Mouse (Mus musculus): ENCODE data around the gene Slc25a38.

Gene Slc25a38

DNA sequence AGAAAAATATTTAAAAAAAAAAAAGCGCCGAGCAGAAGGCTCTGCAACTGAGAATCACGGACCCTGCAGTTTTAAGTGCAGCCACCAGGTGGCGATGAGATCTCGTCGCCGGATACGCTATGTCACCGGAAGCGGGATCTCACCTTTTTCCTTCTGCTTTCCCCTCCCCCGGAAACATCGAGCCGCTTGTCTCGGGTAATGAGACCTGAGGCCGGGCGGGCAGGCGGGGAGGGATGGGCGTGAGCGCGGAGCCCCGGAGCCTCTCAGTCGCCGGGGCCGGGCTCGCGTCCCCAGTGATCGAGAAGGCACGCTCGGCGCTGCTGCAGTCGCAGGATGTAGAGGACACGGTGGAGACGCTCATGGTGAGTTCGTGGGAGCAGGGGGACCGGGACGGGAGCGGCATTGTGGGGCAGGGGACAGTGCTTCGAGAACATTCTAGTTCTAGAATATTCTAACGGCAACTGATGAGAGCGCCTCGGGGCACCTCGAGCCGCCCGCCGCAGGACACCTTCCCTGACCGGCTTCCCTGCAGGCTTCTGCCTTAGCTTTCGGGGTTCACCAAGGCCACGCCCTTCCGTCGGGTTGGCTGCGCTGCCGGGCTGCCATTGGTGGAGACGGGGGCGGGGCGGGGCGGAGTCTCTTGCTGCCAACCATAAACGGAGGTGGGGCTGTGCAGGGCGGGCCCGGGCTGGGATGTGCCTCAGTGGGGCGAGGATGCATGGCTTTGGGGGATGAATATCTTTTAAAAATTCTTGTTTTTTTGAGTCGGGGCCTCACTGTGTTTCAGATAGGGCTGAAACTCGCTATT lies at the start of gene Slc25a38:
Gene Slc25a38 (plus strand): TSS at position 164 of the 808 bp plus-strand sequence.
- DNase-seq = peak; percentile 96

DNA sequence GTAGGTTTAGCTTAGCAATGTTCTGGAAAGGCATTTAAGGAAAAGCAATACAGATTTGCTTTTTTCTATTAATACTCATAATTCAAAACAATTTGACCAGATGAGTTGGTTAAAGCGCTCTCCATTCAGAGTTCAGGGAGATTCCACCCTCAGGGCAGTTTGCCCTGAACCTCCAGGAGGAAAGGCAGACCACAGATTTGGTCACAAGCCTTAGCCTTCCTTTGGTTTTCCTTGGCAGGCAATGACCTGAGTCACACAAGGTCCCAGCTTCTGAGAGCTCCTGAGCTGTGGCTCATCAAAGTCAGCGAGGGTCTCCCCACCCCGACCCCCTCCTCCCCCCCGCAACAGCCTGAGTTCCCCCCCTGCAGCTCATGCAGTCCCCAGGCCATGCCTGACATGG lies 45.9 kb upstream of the Slc25a38 start:
- no peak for DNase-seq

DNA sequence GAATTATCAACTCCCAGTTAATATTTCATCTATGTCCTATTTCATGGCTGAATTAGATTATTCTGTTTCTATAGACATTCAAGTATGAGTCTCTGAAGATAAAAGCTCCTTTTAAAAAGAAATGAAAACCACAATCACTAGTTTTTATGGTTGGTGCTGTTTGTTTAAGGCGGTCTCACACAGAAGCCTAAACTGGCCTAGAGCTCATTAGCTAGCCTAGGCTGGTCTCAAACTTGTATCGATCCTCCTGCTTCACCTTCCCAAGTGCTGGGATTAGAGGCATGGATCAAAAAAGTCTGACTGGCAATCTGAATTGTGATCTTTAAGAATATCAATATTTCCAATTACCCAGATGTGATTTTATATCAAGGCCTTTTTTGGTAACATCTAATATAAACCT lies 42.6 kb upstream of the Slc25a38 start:
- no peak for DNase-seq

DNA sequence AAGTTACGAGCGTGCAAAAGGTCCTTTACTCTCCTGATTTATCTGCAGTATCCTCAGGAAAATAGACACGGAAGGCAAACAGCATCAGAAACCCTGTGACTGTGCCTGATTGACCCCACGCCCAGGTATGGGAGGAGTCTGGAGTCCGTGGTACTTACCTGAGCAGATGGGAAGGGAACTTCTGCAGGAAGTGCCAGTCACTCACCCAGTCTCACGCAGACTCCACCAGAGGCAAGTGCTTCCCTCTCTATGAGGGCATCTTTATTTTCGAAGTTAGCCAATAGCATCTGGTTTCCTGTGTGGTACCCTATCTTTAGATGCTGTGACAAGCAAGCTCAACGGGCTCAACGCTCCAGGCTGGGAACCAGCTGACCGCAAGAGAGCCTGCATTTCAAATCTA lies 42.1 kb upstream of the Slc25a38 start:
- no peak for DNase-seq

DNA sequence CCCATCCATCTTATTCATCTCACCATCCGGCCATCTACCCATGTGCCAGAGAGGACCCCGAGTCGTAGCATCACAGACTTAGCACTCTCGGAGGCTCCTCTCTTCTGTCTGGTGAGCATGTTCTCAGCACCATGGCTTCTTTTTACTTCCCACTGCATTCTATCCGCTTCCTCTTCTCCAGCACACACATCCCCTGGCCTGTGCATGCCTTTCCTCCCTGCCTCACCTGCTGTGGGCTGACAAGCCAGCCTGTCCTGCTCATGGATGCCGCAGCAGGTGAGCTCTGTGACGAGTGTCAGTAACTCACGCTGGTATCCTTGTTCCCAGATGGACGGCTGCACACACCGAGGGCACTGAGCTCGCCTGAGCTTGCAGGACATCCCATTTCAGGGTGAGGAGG lies 40.4 kb upstream of the Slc25a38 start, which contains the start of gene Cx3cr1:
Gene Cx3cr1 (minus strand): TSS at position 101 of the 400 bp plus-strand sequence.
- no peak for DNase-seq

DNA sequence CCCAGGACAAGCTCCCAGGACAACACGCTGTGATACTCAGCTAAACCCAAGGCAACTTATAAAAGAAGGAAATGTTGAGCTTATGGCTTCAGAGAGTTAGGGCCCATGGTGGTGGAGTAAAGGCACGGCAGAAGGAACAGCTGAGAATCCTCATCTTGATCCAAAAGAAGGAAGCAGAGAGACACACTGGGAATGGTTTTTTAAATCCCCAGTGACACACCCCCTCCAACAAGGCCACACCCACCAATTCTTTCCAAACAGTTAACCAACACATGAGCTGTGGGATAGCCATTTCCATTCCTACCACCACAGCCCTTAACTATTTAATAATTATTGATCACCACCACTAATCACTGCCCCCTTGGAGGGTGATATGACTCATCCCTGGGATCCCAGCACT lies 38.9 kb upstream of the Slc25a38 start:
- no peak for DNase-seq

DNA sequence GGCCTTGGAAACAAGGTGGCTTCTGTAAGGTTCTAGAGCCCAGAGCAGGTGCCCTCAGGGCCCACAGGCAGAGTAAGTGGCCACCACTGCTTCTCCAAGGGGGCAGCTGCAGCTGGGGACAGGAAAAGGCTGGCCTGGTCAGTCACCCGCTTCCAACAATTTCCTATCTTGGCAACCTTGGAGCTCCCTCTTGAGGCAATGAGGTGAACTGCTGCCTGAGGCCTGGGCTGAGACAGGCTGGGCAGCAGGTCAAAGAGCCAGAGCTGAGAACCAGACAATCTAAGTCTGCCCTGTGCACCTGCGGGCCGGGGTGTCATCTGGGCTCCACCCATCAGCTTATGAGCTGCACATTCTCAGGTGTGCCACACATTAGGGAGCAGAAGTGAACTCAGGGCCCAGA lies 37.0 kb upstream of the Slc25a38 start:
- DNase-seq = peak; percentile 72

DNA sequence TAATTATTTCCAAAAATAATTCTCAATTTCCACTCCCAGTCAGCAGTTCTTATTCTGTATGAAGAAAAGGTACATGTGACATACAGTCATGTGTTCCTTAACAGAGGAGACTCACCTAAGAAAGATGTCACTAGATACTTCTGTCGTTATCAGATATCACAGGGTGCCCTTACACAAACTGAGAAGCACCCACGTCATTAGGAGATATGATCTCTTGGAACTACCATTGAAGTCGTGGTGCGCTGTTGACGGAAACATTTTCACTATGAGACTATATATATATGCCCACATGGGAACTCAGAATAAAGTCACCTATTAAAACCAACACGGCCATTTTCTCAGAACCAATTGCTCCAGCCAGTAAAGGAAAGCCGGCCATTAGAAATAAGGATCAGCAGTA lies 35.7 kb upstream of the Slc25a38 start:
- no peak for DNase-seq

DNA sequence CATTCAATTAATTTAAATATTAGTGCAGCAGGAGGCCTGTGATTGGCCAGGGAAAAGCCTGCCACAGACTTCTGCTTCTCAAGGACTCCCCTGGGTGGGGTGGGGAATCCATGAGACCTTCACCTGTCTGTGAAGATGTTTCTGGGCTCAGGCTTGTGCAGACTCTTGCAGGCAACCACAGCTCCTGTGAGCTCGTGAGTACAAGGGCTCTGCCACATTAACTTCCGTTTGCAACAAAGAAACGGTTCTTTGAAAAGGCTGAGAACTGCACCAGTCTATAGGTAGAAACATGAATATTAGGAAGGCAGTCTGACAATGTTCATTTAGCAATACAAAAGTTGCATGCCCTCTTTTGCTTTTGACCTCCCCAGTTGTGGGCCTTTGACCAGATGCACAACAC lies 31.9 kb upstream of the Slc25a38 start:
- no peak for DNase-seq

DNA sequence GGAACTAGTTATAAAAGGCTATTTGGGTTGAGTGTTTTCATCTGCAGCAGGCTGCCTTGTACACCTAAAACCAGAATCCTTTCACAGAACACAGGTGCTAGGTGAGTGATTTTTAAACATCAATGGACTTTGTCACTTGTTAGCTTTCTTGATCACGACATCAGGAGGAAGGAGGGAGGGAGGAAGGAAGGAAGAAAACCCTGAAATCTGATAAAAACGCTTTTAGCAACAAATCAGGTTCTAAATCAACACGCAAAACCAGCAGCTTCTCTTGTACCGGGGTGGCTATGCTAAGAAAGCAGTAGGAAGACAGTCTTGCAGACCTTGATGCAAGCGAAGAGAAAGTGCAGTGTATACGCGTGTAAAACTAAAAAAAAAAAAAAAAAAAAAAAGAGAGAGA lies 30.3 kb upstream of the Slc25a38 start:
- no peak for DNase-seq

DNA sequence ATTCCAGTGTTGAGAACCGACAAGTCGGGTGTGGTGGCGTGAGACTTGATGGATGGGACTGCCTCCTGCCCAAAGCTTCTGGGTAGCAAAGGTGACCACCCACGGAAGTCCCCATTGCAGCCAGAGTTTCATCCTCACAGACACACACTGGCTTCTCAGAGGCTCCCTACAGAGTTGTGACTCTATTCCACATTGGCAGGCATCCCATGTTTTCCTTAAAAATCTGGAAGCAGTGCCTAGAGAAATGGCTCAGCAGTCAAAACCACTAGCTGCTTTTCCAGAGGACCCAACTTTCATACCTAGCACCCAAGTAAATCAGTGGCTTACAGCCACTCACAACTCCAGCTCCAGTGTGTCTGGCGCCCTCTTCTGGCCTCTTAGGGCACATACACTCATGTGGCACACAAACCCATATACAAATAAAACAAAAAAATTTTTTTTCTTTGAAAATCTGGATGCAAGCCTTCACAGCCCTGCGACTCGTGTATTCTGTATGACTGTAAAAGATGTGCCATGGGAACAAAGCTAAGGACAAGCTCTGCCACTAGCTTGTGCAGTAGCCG lies 29.5 kb upstream of the Slc25a38 start:
- DNase-seq = no peak

DNA sequence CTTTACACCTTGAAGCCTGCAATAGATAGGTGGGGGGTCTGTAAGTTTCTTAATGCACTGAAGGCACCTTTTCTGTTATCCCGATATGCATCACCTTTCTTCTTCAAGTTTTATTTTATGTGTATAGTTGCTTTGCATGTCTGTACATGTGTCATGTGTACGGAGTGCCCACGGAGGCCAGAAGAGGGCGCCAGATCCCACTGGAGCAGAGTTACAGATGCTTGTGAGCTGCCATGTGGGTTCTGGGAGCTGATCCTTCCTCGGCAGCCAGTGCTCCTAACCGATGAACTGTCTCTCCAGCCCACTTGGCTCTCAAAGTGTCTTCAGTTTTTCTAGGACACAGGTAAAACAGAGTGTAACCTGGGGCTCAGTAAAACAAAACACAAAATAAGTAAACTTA lies 28.9 kb upstream of the Slc25a38 start:
- DNase-seq = no peak

DNA sequence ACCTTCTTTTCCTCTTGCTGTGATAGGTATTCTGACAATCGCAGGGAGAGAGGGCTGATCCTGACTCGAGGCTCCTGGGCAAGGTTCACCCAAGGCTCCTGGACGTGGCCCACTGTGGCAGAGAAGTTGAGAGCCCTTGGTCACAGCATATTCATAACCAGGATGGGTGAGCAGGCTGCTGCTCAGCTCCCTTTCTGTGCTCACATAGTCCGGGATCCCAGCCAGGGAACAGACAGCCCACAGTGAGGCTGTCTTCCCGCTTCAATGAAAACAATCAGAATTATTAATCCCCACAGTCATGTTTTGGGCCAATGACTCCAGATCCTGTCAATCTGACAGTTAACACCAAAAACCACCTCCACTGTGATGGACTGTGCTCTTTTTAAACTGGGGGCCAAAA lies 28.2 kb upstream of the Slc25a38 start:
- DNase-seq = no peak

DNA sequence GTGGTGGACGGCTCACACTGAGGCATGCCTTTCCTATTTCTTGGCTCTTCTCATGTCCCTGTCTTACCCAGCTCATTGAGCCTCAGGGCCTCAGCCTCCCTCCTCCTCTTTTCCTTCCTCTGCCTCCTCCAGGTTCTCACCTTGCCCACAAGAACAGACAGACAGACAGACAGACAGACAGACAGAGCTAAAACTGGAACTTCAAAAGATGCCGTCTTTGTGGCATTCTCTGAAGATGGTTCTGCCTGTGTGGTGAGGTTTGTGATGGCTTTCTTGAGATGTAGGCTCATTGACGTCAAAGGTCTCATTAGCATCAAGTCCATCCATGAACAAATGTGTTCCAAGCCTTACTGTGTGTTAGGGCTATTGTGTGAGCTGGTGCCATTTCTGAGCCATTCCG lies 27.5 kb upstream of the Slc25a38 start:
- no peak for DNase-seq

DNA sequence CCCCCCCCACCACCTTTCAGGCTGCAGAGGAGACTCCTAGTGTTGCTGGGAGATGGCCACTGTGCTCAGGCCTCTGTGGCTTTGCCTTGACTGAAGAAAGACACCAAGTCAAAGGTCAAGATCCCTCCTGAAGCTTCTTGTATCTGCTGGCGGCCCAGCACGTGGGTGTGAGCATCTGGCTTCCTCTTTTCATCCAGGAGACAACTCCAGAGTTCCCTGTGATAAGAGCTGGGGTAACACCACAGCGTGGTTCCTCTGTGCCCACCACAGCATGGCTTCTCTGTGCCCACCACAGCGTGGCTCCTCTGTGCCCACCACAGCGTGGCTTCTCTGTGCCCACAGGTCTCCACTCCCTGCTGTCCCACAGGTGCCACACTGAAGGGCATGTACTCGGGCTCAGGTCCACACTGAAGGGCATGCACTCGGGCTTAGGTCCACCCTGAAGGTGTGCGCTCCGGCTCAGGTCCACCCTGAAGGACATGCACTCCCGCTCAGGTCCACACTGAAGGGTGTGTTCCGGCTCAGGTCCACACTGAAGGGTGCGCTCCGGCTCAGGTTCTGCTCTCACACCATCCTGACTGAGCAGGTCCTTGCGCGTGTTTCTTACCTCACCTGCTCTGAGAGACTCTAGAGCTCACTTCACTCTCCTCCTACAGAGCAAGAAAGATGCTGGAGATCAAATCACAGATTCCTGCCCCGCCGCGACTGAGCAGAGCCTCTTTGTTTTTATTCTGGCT lies 26.8 kb upstream of the Slc25a38 start:
- DNase-seq = no peak

DNA sequence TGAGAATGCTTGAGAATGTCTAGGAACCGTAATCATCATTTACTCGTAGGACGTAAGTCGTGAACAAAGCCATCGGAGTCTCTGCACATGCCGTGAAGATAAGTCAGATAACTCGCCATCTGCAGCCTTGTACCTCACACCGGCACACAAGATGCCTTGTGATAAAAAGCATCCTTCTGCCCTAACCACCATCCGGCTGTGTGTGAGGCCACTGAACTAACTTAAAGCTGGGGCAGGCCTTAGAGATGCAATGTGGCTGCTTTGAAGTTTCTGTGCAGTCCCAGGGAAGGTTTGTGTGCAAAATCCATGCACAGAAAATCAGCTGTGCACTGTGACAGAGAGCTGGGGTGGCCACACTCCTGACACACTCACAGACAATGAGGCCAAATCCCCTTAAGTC lies 25.8 kb upstream of the Slc25a38 start:
- DNase-seq = no peak

DNA sequence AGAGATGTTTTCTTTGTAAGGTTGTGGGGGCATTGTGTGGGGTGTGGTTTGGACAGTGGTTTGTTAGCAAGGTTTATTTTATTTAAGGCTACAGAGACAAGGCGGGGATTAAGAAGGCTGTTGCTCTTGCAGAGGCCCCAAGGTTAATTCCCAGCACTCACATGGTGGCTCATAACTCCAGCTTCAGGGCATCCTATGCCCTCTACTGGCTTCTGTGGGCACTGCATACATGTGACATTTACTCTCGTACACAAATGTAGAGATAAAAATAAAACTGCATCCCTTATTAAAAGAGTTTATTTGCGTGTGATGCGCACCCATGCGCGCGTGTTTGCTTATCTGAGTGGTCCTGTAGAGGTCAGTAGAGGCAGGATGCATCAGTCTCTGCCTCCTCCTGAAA lies 21.0 kb upstream of the Slc25a38 start:
- no peak for DNase-seq

DNA sequence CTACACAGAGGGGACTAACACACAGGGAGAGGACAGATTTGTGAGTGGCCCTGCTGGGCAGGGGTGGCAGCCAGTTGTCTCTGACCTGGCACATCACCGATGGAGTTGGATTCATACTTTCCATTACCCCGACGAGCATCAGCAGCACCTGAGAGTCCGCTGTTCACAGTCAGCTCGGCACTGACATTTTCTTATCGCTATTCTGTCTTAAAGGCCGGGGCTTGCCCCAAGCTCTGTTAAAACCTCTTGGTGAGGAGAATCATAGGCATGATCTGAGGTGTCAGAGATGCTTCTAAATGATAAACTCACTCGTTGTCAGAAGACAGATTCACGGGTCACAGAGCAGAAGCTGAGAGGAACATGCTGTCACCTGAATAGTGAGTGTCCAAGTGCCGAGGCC lies 19.1 kb upstream of the Slc25a38 start:
- no peak for DNase-seq

DNA sequence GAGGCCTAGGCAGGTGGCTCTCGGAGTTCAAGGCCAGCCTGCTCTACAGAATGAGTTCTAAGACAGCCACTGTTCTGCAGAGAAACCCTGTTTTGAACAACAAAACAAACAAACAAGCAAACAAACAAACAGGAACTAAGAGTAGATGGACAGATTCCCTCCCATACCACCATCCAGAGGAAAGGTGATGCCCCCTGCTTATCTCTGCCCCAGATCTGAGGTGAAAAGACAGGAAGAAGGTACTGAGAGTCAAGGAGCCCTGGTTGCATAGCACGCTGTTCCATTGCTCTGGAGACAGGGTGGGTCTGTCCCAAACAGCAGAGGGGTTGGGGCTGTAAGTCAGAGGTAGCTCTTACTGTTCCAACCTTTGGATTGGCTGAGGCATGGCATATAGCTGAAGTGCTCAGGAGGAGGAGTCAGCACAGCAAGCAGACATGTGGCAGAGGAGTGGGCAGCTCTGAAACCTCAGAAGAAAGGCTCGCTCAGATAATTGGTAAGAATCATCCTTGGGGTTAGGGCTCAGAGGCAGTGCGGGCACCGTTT lies 18.4 kb upstream of the Slc25a38 start, which contains the start of gene Ccr8:
Gene Ccr8 (plus strand): TSS at position 419 of the 543 bp plus-strand sequence.
- no peak for DNase-seq

DNA sequence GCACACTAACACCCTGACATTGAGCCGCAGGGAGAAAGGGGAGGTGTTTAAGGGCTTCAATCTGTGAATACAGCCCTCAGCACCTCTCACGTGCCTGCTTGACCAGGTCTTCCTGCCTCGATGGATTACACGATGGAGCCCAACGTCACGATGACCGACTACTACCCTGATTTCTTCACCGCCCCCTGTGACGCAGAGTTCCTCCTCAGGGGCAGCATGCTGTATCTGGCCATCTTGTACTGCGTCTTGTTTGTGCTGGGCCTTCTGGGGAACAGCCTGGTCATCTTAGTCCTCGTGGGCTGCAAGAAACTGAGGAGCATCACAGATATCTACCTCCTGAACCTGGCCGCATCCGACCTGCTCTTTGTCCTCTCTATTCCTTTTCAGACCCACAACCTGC lies 16.5 kb upstream of the Slc25a38 start:
- no peak for DNase-seq

DNA sequence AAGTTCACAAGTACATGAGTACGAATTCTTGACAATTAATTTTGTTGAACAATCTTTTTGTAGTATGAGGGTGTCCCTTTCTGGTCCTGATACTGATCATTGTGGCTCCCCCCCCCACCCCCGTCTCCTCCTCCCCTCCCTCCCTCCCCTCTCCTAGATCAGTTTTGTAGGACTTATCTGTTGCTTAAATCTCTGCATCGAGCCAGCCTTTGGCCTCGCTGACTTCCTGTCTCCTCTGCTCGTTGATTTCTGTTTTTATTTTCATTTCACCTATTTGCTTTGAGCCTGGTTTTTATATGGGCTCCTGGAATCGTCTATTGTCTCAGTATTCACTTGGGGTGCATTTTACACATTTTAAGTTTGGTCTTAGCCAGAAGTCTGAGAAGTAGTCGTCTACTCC lies 14.3 kb upstream of the Slc25a38 start:
- no peak for DNase-seq

DNA sequence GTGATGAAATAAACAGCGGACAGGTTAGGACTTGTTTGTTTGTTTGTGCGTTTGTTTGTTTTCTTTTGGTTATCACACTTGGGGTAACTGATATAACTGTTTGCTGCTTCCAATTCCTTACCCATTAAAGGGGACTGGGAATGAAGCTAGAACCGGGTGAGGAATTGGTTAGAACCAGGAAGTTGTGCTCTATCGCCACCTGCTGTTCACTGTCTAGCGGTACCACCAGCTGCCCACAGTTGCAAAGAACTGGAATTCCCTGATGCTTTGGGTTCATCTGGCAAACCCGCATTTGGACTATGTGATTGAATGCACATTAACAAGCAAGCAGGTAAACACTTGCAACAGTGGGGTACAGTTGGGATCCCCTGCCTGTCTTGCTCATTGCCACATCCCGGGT lies 11.5 kb upstream of the Slc25a38 start:
- peak; percentile 24 for DNase-seq

DNA sequence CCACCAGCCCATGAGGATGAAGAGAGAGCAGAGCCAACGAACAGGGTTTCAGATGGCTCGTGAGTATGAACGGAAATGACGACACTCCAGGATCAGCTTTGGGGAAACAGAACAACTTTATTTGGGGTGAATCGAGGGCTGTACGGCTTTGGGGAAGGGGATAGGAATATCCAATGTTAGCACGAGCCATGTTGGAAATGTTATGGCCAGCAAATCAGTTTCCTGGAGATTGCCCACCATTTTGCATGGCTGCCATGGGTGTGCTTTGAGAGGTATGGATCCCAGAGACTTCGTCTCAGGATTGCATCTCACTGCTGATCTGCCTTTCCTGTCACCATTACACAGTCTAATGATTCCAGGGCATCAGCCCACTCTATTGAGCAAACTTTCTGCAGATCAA lies 10.9 kb upstream of the Slc25a38 start:
- DNase-seq = no peak

DNA sequence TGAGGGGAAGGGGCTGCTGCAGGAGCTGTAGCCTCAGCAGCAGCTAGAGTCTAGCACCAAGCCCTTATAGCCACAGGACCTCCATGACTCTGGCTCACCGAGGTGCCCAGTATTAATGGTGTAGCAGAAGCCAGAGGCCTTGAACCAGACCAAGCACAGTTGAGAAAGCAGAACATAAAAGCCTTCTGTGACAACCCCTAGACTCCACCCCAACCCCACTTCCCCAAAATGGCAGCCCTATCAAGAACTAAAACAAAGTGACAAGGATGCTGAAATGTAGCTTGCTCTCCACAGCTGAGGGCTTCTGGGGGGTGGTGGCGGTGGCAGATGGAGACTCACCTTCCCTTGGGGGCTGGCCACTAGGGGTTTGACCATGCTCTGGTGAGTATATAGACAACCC lies 9.0 kb upstream of the Slc25a38 start:
- DNase-seq = no peak

All from kidney, adult 11 months (tissue).